Mouse (Mus musculus): ENCODE measurements at regions not wholly inside any gene's neighbourhood (a gene's known extent, or its start where the extent isn't known, plus 50 kb on each side); places are given as distances from the start of the nearest gene placed in this dataset.

DNA sequence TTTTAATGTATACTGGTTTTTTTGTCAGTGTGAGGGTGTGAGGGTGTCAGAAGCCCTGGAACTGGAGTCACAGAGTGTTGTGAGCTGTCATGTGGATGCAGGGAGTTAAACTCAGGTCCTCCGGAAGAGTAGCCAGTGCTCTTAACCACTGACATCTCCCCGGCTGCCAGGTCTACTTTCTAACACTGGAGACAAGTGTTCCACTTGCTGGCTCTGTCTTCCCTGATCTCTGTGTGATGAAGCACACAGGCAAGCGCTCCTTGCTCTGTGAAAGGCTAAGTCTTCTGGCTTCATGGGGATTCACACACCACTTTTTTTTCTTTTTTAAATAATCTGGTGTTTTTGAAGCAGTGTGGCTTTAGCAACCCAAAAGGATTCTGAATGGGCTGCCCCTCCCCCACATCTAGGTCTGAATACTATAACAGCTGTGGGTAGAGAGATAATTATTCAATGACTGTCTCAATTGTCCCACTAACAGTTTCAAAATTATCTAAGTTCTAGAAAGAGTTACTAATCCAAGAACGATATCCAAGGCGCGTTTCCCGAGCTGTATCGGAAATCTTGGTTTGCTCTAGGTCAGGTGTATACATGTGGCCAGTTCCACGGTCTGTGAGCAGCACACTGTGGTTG lies 208.4 kb upstream of the Smim15 start:
- no peak for DNase-seq (ENCODE audit: low spot score in 2 of 2)

DNA sequence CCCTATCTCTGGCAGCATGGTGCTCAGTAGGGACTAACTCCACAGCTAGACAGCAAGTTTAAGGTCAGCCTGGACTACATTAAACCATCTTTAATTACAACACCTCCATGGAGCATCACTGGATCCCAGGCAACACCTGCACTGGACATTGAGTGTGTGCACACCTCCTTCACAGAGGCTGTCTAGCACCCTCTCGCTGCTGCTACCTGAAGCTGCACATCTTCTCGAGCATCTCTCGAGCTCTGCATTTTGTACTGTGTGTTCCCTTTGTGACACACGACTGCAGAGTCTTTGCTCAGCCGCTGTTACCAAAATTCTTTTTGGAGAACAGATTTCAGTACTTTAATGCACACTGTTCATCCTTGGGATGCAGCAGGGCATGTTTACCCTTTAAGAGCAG lies 212.2 kb upstream of the Smim15 start:
- no peak for DNase-seq (ENCODE audit: low spot score in 2 of 2)

- peak; percentile 86 to 98 for DNase-seq (ENCODE audit: low spot score in 2 of 2)
These were observed 213.0 kb upstream of the Smim15 start for GRCm38 (mm10) chr13:107831221-107831681.

GRCm38 (mm10) chr13:107830281-107830680 lies 214.0 kb upstream of the Smim15 start:
- no peak for DNase-seq (ENCODE audit: low spot score in 2 of 2)

- no peak for DNase-seq (ENCODE audit: low spot score in 2 of 2)
These were observed 214.4 kb upstream of the Smim15 start for GRCm38 (mm10) chr13:107829861-107830260.

- no peak for DNase-seq (ENCODE audit: low spot score in 2 of 2)
These were observed 218.6 kb upstream of the Smim15 start for GRCm38 (mm10) chr13:107825636-107826035.

DNA sequence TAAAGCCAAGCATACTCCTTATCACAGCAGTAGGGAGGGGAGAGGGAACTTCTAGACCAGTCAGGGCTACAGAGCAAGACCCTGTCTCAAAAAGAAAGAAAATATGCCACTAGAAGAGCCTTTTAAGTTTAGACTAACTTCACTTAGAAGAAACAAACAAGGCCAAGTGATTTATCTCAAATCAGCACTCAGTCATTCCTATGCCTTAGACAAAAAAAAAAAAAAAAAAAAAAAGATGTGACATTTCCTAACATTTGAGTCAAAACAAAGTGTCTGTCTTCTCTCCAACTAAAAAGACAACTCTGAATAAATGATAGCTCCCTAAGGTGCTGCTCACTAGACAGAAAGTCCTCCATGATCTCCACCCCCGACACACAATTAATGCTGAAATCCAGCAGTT lies 220.9 kb upstream of the Smim15 start:
- DNase-seq (ENCODE audit: low spot score in 2 of 2), result no peak

GRCm38 (mm10) chr13:107822198-107822597 lies 222.0 kb upstream of the Smim15 start:
- no peak for DNase-seq (ENCODE audit: low spot score in 2 of 2)

DNA sequence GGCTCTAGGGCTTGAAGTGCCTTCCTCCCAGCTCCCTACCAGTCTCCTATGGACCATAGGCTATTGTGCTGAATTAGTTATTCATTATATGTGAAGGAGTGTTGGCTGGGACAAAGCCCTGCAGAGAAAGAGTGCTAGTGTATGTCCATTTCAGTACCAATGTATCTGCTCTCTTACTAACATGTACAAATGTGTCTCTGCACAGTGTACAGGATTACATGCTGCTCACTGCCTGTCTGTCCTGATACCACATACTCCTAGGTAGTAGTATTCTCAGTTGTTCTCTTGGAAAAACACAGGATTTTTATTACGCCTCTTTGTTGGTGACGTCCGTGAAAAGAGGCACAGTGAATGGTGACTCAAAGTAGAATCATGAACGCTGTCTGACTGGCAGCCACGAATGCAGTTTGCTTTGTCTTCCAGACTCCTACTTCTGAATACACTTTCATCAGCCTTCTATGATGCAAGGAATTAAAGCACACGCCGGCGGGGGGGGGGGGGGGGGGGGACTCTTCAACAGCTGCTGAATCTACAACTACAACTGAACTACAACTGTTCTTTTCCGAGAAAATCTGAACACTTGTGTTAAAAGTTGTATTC lies 230.6 kb upstream of the Smim15 start:
- no peak for DNase-seq (ENCODE audit: low spot score in 2 of 2)

DNA sequence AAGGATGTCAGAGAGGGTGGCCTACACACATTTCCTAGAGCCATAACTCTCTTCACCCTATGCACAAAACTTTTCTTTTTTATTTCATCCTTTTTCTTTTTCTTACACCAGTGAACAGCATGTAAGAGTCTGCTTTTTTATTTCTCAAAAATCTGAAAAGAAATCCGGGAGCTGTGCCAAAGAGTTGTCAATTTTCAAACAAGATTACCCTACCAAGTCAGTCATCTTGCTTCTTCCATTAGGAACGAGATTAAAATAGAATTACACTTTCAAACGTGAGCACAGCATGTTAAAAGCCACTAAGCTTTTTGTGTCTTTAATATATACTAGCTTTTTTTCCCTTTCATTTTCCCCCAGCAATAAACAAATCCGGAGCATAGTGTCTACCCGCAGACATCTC lies 232.2 kb upstream of the Smim15 start:
- DNase-seq (ENCODE audit: low spot score in 2 of 2), result no peak

- DNase-seq (ENCODE audit: low spot score in 2 of 2), result no peak
These were observed 233.4 kb upstream of the Smim15 start for GRCm38 (mm10) chr13:107810802-107811192.

DNA sequence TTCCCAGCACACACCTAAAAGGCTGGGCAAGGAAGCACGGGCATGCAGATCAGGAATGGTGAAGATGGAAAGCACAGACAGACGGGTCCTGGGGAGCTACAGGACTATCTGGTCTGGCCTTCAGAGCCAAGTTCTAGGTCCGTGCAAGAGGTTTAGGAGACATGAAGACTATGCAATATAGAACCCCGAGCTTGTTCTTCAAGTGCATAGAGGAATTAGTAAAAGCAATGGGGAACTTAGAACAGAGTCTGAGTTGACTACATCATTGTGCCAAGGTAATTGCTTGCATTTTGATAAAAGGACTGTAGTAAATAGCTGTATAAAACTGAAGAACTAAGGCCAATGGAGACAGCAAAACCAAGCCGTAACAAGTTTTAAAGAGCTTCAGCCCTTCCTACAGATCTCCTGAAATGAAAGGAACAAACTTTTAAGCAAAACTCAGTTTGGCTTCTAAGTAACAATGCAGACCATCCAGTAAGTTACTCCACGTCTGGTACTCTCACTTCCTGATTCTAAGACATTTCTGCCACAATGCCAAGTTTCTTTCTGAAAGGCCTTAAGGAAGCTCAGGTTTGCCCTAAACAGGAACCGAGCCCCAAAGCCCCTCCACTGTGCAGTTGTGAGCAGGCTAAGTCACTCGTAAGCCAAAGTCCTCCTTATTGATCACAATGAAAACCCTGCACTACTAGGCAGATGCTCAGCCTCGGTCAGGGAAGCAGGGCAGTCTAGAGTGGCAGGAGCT lies 234.0 kb upstream of the Smim15 start:
- DNase-seq (ENCODE audit: low spot score in 2 of 2), result no peak

GRCm38 (mm10) chr13:107808961-107809360 lies 235.3 kb upstream of the Smim15 start:
- no peak for DNase-seq (ENCODE audit: low spot score in 2 of 2)

GRCm38 (mm10) chr13:107804418-107804817 lies 239.8 kb upstream of the Smim15 start:
- no peak for DNase-seq (ENCODE audit: low spot score in 2 of 2)

- DNase-seq (ENCODE audit: low spot score in 2 of 2), result peak in 1 of 2 experiments; percentile 11
These were observed 244.9 kb upstream of the Smim15 start for GRCm38 (mm10) chr13:107799199-107799945.

DNA sequence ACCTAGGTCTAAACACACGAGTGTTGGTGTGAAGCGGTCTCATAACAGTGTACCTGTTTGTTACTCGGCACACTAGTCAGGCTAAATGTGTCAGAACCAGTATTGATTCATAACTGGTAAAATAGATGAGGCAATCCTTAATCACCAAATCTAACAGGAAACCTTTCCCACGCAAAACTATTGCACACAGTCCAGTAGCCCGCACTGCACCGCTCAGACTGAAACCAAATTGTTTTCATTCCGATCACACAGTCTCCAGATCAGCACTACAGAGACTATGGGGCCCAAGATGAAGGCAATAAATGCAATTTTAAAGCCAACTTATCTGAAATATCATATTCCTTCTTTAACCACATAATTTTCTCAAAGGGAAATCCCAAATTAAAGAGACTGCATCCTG lies 246.1 kb upstream of the Smim15 start:
- no peak for DNase-seq (ENCODE audit: low spot score in 2 of 2)

DNA sequence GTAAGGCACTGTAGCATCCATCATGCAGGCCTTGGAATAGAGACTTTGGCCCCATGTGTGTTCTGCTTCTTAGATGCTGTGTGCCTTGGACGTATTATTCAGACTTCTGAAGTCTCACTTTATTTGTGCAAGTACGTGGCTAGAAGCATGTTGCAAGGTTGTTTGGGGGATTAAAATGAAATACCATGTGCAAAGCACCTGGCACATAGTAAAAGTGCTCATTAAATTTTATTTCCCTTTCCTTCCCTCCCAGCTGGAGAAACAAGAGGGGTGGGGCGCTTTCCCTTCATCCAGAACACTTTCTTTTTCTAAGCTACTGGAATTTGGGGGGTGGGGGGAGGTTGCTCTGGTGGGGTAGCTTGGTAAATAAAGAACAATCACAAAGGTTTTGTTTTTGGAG lies 248.7 kb upstream of the Smim15 start:
- DNase-seq (ENCODE audit: low spot score in 2 of 2), result no peak

GRCm38 (mm10) chr13:107791770-107792169 lies 252.5 kb upstream of the Smim15 start:
- DNase-seq (ENCODE audit: low spot score in 2 of 2), result no peak

DNA sequence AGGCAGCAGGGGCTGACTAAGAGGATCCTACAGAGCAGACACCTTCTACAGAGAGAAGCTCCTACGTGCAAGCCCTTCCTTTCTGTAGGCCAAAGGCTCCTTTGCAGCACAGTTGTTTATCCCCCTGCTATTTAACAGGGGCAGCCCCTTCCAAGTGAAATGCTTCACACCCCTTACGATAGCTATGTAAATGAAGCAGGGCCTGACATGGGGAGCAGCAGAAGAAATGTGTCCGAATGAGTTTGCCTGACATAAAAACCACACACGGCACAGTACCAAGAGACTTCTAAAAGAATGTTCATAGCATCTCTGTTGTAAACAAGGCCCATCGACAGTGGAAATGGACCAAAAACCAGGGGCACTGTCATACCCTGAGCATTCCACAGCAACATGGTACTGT lies 259.3 kb upstream of the Smim15 start:
- DNase-seq (ENCODE audit: low spot score in 2 of 2), result no peak

- no peak for DNase-seq (ENCODE audit: low spot score in 2 of 2)
These were observed 262.5 kb upstream of the Smim15 start for GRCm38 (mm10) chr13:107781741-107782140.

DNA sequence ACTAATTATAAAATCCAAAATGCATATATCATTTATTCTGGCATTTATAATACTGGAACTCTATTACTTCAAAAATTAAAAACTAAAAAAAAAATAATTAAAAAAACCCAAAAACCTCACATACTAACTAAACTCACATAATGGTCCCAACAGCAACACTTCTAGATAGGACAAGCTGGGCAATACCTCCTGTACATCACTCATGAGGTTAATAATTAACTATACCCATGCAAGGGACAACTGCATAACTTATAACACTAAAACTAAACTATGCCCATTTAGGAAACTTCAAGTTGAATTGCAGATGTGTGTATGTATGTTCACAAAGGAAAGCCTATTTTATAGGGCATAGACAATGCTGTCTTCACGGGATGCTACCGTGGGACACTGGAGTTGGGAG lies 263.0 kb upstream of the Smim15 start:
- DNase-seq (ENCODE audit: low spot score in 2 of 2), result no peak

GRCm38 (mm10) chr13:107779591-107779990 lies 264.7 kb upstream of the Smim15 start:
- DNase-seq (ENCODE audit: low spot score in 2 of 2), result no peak

Measured in urinary bladder, postnatal 36 days (tissue).